Mouse (Mus musculus): ENCODE measurements around the gene Ssx2ip.

DNA sequence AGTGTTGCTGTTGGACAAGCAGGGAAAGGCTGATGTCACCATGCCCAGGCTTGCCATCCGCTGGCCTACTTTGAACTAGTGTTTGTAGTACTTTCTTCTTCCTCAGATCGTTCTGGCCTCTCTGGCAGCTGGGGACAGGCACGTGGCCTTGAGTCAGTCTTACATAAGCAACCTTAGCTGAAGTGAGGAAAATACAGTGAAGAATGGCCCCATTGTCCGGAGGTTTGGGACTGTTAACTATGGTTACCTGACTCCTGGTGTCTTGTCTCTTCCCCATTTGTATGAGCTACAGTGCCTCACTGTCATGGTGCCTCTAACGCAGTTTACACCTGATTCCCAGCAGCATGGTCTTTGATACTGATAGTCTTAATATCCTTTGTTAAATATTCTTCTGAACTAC lies 33.2 kb upstream of the Ssx2ip start:
- TF ChIP-seq POLR2A (IDR thresholded peaks at IDR 0.05; ENCODE audit: insufficient read depth, low read depth, low read length) (no peak), CTCF (IDR thresholded peaks at IDR 0.05; ENCODE audit: insufficient read depth, low read depth, low read length) (no peak)
